Mouse (Mus musculus) lung, postnatal 0 days (tissue): Measurements from ENCODE around the gene Il7r. TPM values are rescaled to one million over a fixed set of nuclear protein-coding genes. Genes with fewer than 3 reads are reported as not detected.

Source experiments
- ATAC-seq: fragments of 200-750 bp; cut with Nextera tagmentation; 2 replicates; pipeline ENCODE4 v1.8.0; 2017; ENCODE audit warnings: moderate library complexity
- DNase-seq: peaks from one replicate; pipeline ENCODE4 v3.0.0-alpha.2; 2016; ENCODE audit warnings: low spot score
- H3K27ac ChIP-seq: fragments of 300-500 bp; sonication (generic); 2 replicates; pipeline ENCODE4 v1.5.1; 2014; ENCODE audit warnings: antibody characterized with exemption, mild to moderate bottlenecking, low read length, mixed read lengths
- H3K27me3 ChIP-seq: fragments of 300-500 bp; sonication (generic); replicated peaks from 2 replicates; pipeline ENCODE4 v1.6.1; 2014; ENCODE audit warnings: low read length, mixed read lengths; ENCODE audit not compliant: insufficient read depth
- H3K36me3 ChIP-seq: fragments of 300-500 bp; sonication (generic); 2 replicates; pipeline ENCODE4 v1.6.1; 2014; ENCODE audit warnings: low read length, mixed read lengths; ENCODE audit not compliant: insufficient read depth
- H3K4me1 ChIP-seq: fragments of 300-500 bp; sonication (generic); 2 replicates; pipeline ENCODE4 v1.6.1; 2014; ENCODE audit warnings: antibody characterized with exemption, low read depth, low read length, mixed read lengths; ENCODE audit not compliant: insufficient read depth
- H3K4me2 ChIP-seq: fragments of 300-500 bp; sonication (generic); replicated peaks from 2 replicates; pipeline ENCODE4 v1.6.1; 2014; ENCODE audit warnings: low read depth, mild to moderate bottlenecking, low read length, moderate library complexity, mixed read lengths
- H3K4me3 ChIP-seq: fragments of 300-500 bp; sonication (generic); 2 replicates; pipeline ENCODE4 v1.5.1; 2014; ENCODE audit warnings: low read depth, low read length
- H3K9ac ChIP-seq: fragments of 300-500 bp; sonication (generic); replicated peaks from 2 replicates; pipeline ENCODE4 v1.6.1; 2014; ENCODE audit warnings: low read depth, mild to moderate bottlenecking
- H3K9me3 ChIP-seq: fragments of 300-500 bp; sonication (generic); 2 replicates; pipeline ENCODE4 v1.6.1; 2016; ENCODE audit warnings: low read length, mixed read lengths
- CTCF ChIP-seq: IDR thresholded peaks from 2 replicates; pipeline ENCODE4 v1.5.1; 2016; ENCODE audit warnings: antibody characterized with exemption, mild to moderate bottlenecking
- EP300 ChIP-seq: IDR thresholded peaks from 2 replicates; pipeline ENCODE4 v1.6.1; 2016; ENCODE audit warnings: antibody characterized with exemption, mild to moderate bottlenecking, control low read depth
- WGBS: fragments of 180-500 bp; shearing (Covaris S2); extraction: QIAGEN DNeasy Blood & Tissue Kit; methylation state at CpG from one replicate; pipeline ENCODE4 v1.1.7; 2014; 5-methylcytosine and 5-hydroxymethylcytosine counted together
- polyA plus RNA-seq: library from polyadenylated mRNA; unstranded; fragments of >200 nt; fragmentation: Nextera tagmentation; extraction: Ambion mirVana; gene quantifications from 2 replicates; pipeline ENCODE4 v1.2.1, GENCODE M21; 2015

The Il7r gene
- polyA plus RNA-seq, 1 experiment from 2014 or later, result 0.76 TPM

DNA sequence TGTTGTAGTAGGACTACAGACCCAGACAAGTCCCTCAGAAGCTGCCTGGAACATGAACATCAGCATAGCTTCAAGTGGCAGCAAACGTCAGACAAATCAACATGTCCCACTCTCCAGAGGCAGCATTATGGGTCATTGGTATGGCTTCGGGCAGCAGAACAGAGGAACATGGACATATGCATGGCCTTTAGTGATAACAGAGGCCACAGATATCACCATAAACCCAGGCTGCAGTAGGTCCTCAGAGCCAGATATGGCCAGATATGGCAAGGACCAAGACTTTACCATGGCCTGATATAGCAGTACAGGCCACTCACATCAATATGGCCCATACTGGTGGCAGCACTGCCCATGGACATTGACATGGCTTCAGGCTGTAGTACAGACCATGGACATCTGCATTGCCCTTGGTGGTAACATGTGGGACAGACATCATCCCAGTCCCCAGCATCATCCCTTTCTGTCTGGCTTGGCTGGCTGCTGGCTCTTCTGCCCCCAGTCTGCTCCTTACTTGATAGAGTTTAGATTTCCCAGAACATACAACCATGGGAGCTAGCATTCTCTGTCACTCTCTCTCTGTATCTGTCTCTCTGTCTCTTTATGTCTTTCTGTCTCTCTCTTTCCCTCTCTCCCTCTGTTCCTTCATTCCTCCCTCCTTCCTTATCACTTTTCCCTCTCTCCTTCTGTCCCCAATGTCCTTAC, 40.4 kb downstream of the Il7r start:
- no peaks in the 10 kb centered on the region for H3K36me3 ChIP-seq
- H3K4me1 ChIP-seq, result no peaks in the 10 kb centered on the region
- H3K27me3 ChIP-seq, result no peaks in the 10 kb centered on the region
- WGBS, result 80% methylated on average over 2 of the region's 2 CpGs
- H3K4me2 ChIP-seq, result no peak overlapping the region
- no peak overlapping the region for H3K9ac ChIP-seq
- H3K9me3 ChIP-seq, result no peaks in the 10 kb centered on the region
- H3K4me3 ChIP-seq, result no peak overlapping the region
- no peak for ATAC-seq
- TF ChIP-seq CTCF (no peak), EP300 (no peak)
- no peak overlapping the region for H3K27ac ChIP-seq
- DNase-seq, result no peak

DNA sequence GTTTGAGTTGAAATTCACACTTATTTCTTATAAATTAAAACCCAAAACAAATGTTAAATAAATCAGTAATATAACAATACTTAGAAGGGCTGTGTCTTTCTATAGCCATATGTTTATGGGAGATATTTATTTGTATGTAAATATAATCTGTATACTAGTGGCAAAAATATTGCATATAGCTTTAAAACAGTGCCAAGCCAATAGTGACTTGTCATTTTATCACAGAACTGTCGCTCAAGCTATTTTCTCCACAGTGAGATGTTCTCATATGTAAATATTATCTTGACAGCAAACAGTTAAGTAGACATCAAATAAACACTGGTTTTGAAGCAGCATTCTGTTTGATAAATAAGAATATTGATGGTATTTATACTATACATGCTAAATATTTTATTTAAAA, 56.8 kb downstream of the Il7r start:
- TF ChIP-seq CTCF (no peak), EP300 (no peak)
- no peaks in the 10 kb centered on the region for H3K36me3 ChIP-seq
- DNase-seq (no peak), ATAC-seq (no peak)
- WGBS, result 75% methylated on average over 1 of the region's 1 CpGs
- H3K4me2 ChIP-seq, result no peak overlapping the region
- no peaks in the 10 kb centered on the region for H3K27me3 ChIP-seq
- no peak overlapping the region for H3K27ac ChIP-seq
- H3K9me3 ChIP-seq, result no peaks in the 10 kb centered on the region
- H3K9ac ChIP-seq, result no peak overlapping the region
- H3K4me1 ChIP-seq, result no peaks in the 10 kb centered on the region
- H3K4me3 ChIP-seq, result no peak overlapping the region

DNA sequence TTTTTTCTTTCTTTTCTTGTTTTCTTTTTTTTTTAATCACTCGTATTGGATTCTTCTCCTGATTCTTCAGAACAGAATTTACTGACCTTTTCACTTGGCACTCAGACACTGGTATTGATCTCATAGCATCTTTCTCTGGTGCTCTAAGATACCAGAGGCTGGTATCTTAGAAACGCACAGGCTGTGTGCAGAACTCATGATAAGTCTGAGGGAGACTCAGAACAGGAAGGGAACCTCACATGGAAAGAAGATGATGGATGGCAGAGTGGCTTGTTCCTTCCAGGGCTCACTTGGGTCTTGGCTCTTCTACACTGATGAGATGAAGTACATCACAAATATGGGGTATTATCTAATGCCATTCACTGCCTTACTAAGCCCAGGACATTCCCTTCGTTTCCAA, 57.4 kb downstream of the Il7r start:
- Histone ChIP-seq H3K4me3 (no peak overlapping the region), H3K9me3 (no peaks in the 10 kb centered on the region), H3K27ac (no peak overlapping the region), H3K4me2 (no peak overlapping the region), H3K4me1 (no peaks in the 10 kb centered on the region), H3K9ac (no peak overlapping the region), H3K27me3 (no peaks in the 10 kb centered on the region), H3K36me3 (no peaks in the 10 kb centered on the region)
- WGBS, result 55% methylated on average over 3 of the region's 3 CpGs
- DNase-seq, result no peak
- no peak for ATAC-seq
- no peak for TF ChIP-seq EP300
- no peak for TF ChIP-seq CTCF

DNA sequence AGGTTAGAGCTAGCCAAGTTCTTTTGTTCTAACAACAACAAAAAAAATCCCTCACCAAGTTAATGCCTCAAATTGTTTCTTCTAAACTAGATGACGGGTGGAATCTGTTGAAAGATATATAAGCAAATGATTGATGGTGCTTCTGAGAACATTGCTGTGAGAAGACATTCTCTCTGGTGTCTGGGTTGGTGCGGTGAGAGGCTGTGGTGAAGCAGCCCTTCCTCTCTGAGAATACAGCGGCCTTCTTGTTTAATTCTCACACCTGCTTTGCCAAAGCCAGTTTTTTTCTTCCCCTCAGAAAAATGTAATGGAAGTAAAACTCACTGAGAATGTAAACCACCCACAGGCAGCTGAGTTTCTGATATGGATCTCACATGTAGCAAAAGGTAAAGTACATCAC, 57.8 kb downstream of the Il7r start:
- WGBS, result 33% methylated on average over 3 of the region's 3 CpGs
- H3K4me2 ChIP-seq, result no peak overlapping the region
- TF ChIP-seq CTCF (no peak), EP300 (no peak)
- no peaks in the 10 kb centered on the region for H3K4me1 ChIP-seq
- no peak overlapping the region for H3K27ac ChIP-seq
- no peak overlapping the region for H3K4me3 ChIP-seq
- H3K36me3 ChIP-seq, result no peaks in the 10 kb centered on the region
- no peak for DNase-seq
- no peak for ATAC-seq
- H3K9me3 ChIP-seq, result no peaks in the 10 kb centered on the region
- no peak overlapping the region for H3K9ac ChIP-seq
- no peaks in the 10 kb centered on the region for H3K27me3 ChIP-seq

DNA sequence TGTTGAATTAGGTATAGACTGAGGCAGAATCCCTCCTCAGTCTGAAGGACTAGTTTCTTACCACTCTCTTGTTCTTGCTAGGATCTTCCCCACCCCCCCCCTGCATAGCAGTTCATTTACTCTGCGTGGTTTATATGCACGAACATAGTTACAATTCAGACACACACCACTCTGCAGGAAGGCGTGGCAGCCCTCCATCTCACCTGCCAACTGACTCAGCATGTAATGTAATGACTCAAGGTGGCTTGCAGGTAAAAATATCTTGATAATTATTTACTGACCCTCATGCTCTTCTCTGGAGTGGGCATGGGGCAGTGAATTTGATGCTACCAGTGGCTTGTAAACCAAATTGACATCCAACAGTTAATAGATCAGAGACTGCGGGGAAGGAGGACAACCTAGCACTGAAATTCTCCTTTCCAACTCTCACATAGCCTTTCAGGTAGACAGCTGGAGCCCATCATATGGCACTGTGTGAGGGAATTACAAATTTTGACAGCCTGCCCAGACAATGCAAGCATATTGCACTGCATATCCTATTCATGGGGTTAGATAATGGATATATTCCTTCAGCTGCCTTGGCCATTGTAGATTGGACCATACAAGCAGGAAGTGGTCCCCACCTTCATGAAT, 58.8 kb downstream of the Il7r start:
- Histone ChIP-seq H3K4me1 (no peaks in the 10 kb centered on the region), H3K9me3 (no peaks in the 10 kb centered on the region), H3K27ac (no peak overlapping the region), H3K4me3 (no peak overlapping the region), H3K4me2 (no peak overlapping the region), H3K27me3 (no peaks in the 10 kb centered on the region), H3K36me3 (no peaks in the 10 kb centered on the region), H3K9ac (no peak overlapping the region)
- 73% methylated on average over 4 of the region's 4 CpGs for WGBS
- no peak for DNase-seq
- no peak for ATAC-seq
- no peak for TF ChIP-seq CTCF
- TF ChIP-seq EP300, result no peak

DNA sequence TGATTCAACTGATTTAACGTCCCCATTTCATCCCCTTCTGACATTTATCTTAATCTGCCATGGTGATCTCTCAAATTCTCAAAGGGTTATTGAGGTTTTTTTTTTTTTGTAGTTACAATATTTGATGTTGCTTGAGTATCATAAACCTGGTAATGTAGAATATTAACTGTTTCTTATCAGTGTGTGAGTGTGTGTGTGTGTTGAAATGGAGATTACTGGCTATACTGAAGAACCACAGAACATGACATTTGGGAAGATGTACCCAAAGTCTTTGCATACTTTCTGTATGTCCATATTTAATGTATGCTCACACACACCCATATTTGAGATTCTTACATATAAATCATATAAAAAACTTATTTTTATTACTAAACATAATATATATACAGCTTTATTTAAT, 65.9 kb downstream of the Il7r start:
- Histone ChIP-seq H3K27ac (no peak overlapping the region), H3K36me3 (no peaks in the 10 kb centered on the region), H3K4me2 (no peak overlapping the region), H3K9ac (no peak overlapping the region), H3K4me1 (no peaks in the 10 kb centered on the region), H3K9me3 (no peaks in the 10 kb centered on the region), H3K4me3 (no peak overlapping the region), H3K27me3 (no peaks in the 10 kb centered on the region)
- WGBS, result 10% methylated on average over 1 of the region's 1 CpGs
- no peak for DNase-seq
- TF ChIP-seq CTCF (no peak), EP300 (no peak)
- no peak for ATAC-seq
